Mouse (Mus musculus) bone marrow macrophage, adult 2 months (primary cell): ENCODE measurements around the gene Lpo. TPM values are rescaled to one million over a fixed set of nuclear protein-coding genes. Genes with fewer than 3 reads are reported as not detected.

Experiments
- H3K27ac ChIP-seq: 2 replicates; pipeline ENCODE4 v1.5.1; 2012; ENCODE audit warnings: low read depth, low read length; ENCODE audit not compliant: insufficient read depth
- H3K4me1 ChIP-seq: 2 replicates; pipeline ENCODE4 v1.6.1; 2012; ENCODE audit warnings: low read length; ENCODE audit not compliant: control insufficient read depth, insufficient read depth
- H3K4me3 ChIP-seq: 2 replicates; pipeline ENCODE4 v1.5.1; 2012; ENCODE audit warnings: mild to moderate bottlenecking, low read length, moderate library complexity; ENCODE audit not compliant: insufficient read depth
- CTCF ChIP-seq: IDR thresholded peaks from 2 replicates; pipeline ENCODE4 v1.5.1; 2012; ENCODE audit warnings: low read depth, mild to moderate bottlenecking, low read length, moderate library complexity
- POLR2A ChIP-seq: IDR thresholded peaks from 2 replicates; pipeline ENCODE4 v1.6.1; 2012; ENCODE audit warnings: mild to moderate bottlenecking, low read depth, low read length, borderline replicate concordance
- polyA plus RNA-seq: library from polyadenylated mRNA; stranded (reverse); fragments of >200 nt; gene quantifications from 2 replicates; pipeline ENCODE4 v1.2.4, GENCODE M21; 2012; ENCODE audit not compliant: missing spikeins, insufficient read depth, insufficient read length

Lpo gene
- polyA plus RNA-seq, 1 experiment = not detected

DNA sequence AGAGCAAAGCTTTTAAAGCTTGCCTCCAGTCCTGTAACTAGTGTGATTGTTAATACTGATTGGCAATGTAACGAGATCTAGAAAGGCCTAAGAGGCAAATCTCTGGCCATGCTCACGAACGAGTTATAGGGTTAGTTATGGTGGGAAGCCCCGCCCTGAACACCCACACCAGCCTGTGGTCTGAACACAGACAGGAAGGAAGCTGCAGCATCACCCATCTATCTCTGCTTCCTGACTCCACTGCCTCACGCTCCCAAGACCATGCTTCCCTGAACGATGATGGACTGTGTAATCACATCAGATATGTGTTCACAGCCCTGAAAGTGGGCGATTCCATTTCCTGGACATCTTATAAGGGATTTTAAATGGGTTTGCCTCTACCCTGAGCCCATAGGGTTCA is 19.9 kb downstream of the Lpo start:
- Histone ChIP-seq H3K27ac (no peak overlapping the region), H3K4me1 (peaks cover 2% of the 10 kb centered on the region; the same call in 1 of the 2 replicates), H3K4me3 (no peak overlapping the region)
- TF ChIP-seq POLR2A = no peak
- no peak for TF ChIP-seq CTCF

GRCm38 (mm10) chr11:87807433-87807832 is 20.7 kb downstream of the Lpo start:
- H3K4me3 ChIP-seq = no peak overlapping the region
- H3K4me1 ChIP-seq = peaks cover 2% of the 10 kb centered on the region; the same call in 1 of the 2 replicates
- TF ChIP-seq POLR2A = no peak
- no peak for TF ChIP-seq CTCF
- no peak overlapping the region for H3K27ac ChIP-seq

DNA sequence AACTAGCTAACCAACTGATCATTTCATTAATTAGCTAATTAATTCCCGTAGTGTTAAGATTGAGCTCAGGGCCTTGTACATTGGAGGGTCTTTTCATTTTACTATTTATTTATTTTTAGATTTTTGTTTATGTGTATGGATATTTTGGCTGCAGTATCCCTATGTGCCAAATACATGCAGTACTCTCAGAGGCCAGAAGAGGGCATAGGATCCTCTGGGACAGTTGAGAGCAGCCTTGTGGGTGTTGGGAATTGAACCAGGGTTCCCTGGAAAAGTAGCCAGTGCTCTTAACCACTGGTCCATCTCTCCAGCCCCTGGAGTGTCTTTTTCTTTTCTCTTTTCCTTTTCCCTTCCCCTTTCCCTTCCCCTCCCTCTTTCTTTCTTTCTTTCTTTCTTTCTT is 22.6 kb downstream of the Lpo start:
- TF ChIP-seq CTCF (0 out of 2 replicates have a peak, but pooled peaks have one; percentile 15), POLR2A (no peak)
- no peaks in the 10 kb centered on the region for H3K4me1 ChIP-seq
- no peak overlapping the region for H3K27ac ChIP-seq
- H3K4me3 ChIP-seq = no peak overlapping the region

- TF ChIP-seq CTCF (no peak), POLR2A (no peak)
- Histone ChIP-seq H3K27ac (no peak overlapping the region), H3K4me1 (no peaks in the 10 kb centered on the region), H3K4me3 (no peak overlapping the region)
Measured at GRCm38 (mm10) chr11:87802621-87803020, 25.5 kb downstream of the Lpo start.

- H3K27ac ChIP-seq = no peak overlapping the region
- no peaks in the 10 kb centered on the region for H3K4me1 ChIP-seq
- H3K4me3 ChIP-seq = no peak overlapping the region
- TF ChIP-seq POLR2A (no peak), CTCF (no peak)
Measured at GRCm38 (mm10) chr11:87801711-87802275, 26.3 kb downstream of the Lpo start.

GRCm38 (mm10) chr11:87793460-87793859 is 34.6 kb downstream of the Lpo start, which contains the start of gene Mpo:
Gene Mpo, plus strand, starts transcription at chr11:87793581.
- Histone ChIP-seq H3K4me1 (peaks cover 5% of the 10 kb centered on the region; the same call in 1 of the 2 replicates), H3K4me3 (no peak within 1 kb of the TSS), H3K27ac (no peak within 1 kb of the TSS)
- TF ChIP-seq POLR2A = no peak
- no peak for TF ChIP-seq CTCF

DNA sequence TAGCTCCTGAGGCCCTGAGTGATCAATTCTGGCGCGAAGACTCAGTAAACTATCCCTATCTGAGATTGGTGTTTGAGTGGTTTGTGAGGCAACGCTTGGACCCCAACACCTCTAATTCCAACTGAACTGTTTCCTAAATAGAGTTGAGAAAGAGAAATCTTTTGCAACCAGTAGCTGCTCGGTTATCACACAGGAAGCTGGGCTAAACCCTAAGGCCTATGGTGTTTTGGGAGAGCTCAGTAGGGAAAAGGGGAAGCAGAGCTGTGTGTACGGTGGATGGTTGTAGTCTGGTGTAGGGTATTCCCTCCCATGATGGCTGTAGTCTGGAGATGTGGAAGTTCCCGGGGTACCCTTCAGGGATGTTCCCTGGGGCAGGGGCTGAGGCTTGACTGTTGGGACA is 38.0 kb downstream of the Lpo start:
- Histone ChIP-seq H3K4me3 (no peak overlapping the region), H3K27ac (no peak overlapping the region), H3K4me1 (peaks cover 5% of the 10 kb centered on the region; the same call in 1 of the 2 replicates)
- TF ChIP-seq CTCF (no peak), POLR2A (no peak)

DNA sequence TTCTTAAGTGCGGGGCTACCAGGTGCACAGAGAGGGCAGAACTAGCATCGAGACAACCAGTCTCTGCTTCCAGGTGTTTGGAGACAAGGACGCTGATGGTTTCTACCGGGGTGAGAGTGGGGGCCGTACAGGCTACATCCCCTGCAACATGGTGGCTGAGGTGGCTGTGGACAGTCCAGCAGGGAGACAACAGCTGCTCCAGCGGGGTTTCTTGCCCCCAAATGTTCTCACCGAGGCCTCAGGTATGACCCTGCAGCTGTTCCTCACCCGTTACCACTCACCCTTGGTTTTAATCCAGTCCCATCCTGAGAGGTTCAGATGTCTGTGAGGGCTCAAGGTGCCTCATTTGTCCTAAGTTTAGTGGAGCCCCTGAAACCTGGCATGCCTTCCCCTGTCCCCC is 48.0 kb downstream of the Lpo start:
- TF ChIP-seq CTCF (no peak), POLR2A (no peak)
- H3K4me3 ChIP-seq = no peak overlapping the region
- H3K4me1 ChIP-seq = 0 out of 2 replicates have a peak, but pooled peaks cover 2% of the 10 kb centered on the region
- no peak overlapping the region for H3K27ac ChIP-seq

DNA sequence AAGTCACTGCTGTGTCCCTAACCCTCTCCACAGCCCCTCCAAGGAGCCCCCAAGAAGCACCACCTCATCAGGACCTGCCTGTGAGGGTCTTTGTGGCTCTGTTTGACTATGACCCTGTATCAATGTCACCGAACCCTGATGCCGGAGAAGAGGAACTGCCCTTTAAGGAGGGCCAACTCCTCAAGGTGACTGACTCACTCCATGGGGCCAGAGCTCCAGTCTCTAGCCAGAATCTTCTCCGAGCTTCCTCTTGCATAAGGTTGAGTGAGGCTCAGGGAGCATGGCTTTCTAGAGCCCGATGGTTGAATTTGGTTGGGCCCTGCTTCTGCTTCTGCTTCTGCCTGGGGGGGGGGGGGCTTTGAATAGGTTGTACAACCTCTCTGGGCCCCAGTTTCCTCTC is 48.7 kb downstream of the Lpo start:
- TF ChIP-seq CTCF = no peak
- no peak for TF ChIP-seq POLR2A
- Histone ChIP-seq H3K27ac (no peak overlapping the region), H3K4me3 (no peak overlapping the region), H3K4me1 (0 out of 2 replicates have a peak, but pooled peaks cover 2% of the 10 kb centered on the region)

DNA sequence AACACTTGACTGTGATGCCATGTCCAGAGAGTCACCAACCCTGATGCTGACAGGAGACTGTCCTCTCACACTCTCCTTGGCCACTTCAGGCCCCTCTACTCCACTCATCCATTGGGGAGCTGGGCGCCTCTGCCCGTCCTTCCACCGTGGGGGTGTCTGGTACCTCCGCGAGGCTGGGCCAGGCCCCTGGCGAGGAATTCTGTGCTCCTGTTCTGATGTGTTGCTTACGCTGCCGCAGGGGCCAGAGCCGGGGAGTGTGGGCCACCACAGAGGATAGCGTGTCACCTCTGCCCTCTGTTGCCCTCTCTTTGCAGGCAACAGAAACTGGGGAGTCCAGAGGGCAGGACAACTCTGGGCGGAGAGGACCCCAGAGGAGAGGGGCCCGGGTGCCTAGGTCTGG is 49.2 kb downstream of the Lpo start:
- 0 out of 2 replicates have a peak, but pooled peaks cover 2% of the 10 kb centered on the region for H3K4me1 ChIP-seq
- H3K27ac ChIP-seq = no peak overlapping the region
- H3K4me3 ChIP-seq = no peak overlapping the region
- TF ChIP-seq CTCF = no peak
- TF ChIP-seq POLR2A = no peak

GRCm38 (mm10) chr11:87778100-87778765 is 49.9 kb downstream of the Lpo start:
- TF ChIP-seq POLR2A = no peak
- TF ChIP-seq CTCF = no peak
- H3K4me1 ChIP-seq = 0 out of 2 replicates have a peak, but pooled peaks cover 2% of the 10 kb centered on the region
- no peak overlapping the region for H3K27ac ChIP-seq
- H3K4me3 ChIP-seq = no peak overlapping the region
